Mouse (Mus musculus): ENCODE results near the gene Uhrf1bp1l. TPM values are rescaled to one million over a fixed set of nuclear protein-coding genes. Genes with fewer than 3 reads are reported as not detected.

Uhrf1bp1l gene
- polyA plus RNA-seq, 2 experiments = 24.0 to 28.8 TPM

DNA sequence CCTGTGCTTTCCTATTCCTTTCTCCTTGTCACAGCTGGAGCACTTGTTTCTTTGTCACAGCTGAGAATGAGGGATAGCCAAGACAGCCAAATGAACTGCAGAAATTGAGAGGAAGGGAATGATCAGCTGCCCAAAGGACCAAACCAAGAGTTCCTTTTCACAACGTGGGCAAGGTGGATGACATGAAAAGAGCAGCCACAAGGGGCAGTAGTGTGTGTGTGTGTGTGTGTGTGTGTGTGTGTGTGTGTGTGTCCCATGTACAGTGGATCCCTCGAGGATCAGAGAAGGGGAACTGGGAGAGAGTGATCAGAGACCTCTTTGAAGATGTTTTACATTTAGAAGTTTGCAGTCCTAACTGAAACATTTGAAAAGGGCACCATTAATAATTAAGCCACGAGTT is 92.7 kb downstream of the Uhrf1bp1l start:
- no peaks in the 10 kb centered on the region for H3K27me3 ChIP-seq (ENCODE audit: control insufficient read depth, insufficient read depth, low read length)
- no peak for ATAC-seq (ENCODE audit: low FRiP score, low read depth)
- no peak overlapping the region for H3K9ac ChIP-seq (ENCODE audit: low read depth, low read length, severe bottlenecking)
- H3K4me2 ChIP-seq (replicated peaks; ENCODE audit: low read depth, low read length, severe bottlenecking) = no peak overlapping the region
- no peaks in the 10 kb centered on the region for H3K9me3 ChIP-seq (ENCODE audit: control insufficient read depth, low read length)
- H3K36me3 ChIP-seq (ENCODE audit: control insufficient read depth, insufficient read depth, low read length) = no peaks in the 10 kb centered on the region
- no peak overlapping the region for H3K4me3 ChIP-seq (replicated peaks; ENCODE audit: low read length)
- WGBS = 37% methylated on average over 3 of the region's 3 CpGs
- DNase-seq (ENCODE audit: low spot score) = no peak
- no peaks in the 10 kb centered on the region for H3K4me1 ChIP-seq (ENCODE audit: control insufficient read depth, insufficient read depth, low read length)
- no peak overlapping the region for H3K27ac ChIP-seq (replicated peaks; ENCODE audit: low read depth, low read length)
- TF ChIP-seq POLR2A (IDR thresholded peaks at IDR 0.05; ENCODE audit: borderline replicate concordance, extremely low read depth, insufficient read depth, insufficient read length) = no peak

GRCm38 (mm10) chr10:89838834-89839233 is 94.0 kb downstream of the Uhrf1bp1l start:
- 79% methylated on average over 3 of the region's 3 CpGs for WGBS
- Histone ChIP-seq H3K4me3 (replicated peaks; ENCODE audit: low read length) (no peak overlapping the region), H3K4me1 (ENCODE audit: control insufficient read depth, insufficient read depth, low read length) (no peaks in the 10 kb centered on the region), H3K9ac (ENCODE audit: low read depth, low read length, severe bottlenecking) (no peak overlapping the region), H3K36me3 (ENCODE audit: control insufficient read depth, insufficient read depth, low read length) (no peaks in the 10 kb centered on the region), H3K9me3 (ENCODE audit: control insufficient read depth, low read length) (no peaks in the 10 kb centered on the region), H3K27ac (replicated peaks; ENCODE audit: low read depth, low read length) (no peak overlapping the region), H3K4me2 (replicated peaks; ENCODE audit: low read depth, low read length, severe bottlenecking) (no peak overlapping the region), H3K27me3 (ENCODE audit: control insufficient read depth, insufficient read depth, low read length) (no peaks in the 10 kb centered on the region)
- ATAC-seq (ENCODE audit: low FRiP score, low read depth) = no peak
- TF ChIP-seq POLR2A (IDR thresholded peaks at IDR 0.05; ENCODE audit: borderline replicate concordance, extremely low read depth, insufficient read depth, insufficient read length) = no peak
- no peak for DNase-seq (ENCODE audit: low spot score)

- Histone ChIP-seq H3K4me1 (ENCODE audit: control insufficient read depth, insufficient read depth, low read length) (peaks cover 6% of the 10 kb centered on the region; the same call in 1 of the 2 replicates), H3K27ac (replicated peaks; ENCODE audit: low read depth, low read length) (no peak overlapping the region), H3K4me3 (replicated peaks; ENCODE audit: low read length) (no peak overlapping the region), H3K9me3 (ENCODE audit: control insufficient read depth, low read length) (no peaks in the 10 kb centered on the region), H3K4me2 (replicated peaks; ENCODE audit: low read depth, low read length, severe bottlenecking) (no peak overlapping the region), H3K9ac (ENCODE audit: low read depth, low read length, severe bottlenecking) (no peak overlapping the region), H3K36me3 (ENCODE audit: control insufficient read depth, insufficient read depth, low read length) (no peaks in the 10 kb centered on the region), H3K27me3 (ENCODE audit: control insufficient read depth, insufficient read depth, low read length) (no peaks in the 10 kb centered on the region)
- no peak for TF ChIP-seq POLR2A (IDR thresholded peaks at IDR 0.05; ENCODE audit: borderline replicate concordance, extremely low read depth, insufficient read depth, insufficient read length)
- DNase-seq (ENCODE audit: low spot score) (no peak), ATAC-seq (ENCODE audit: low FRiP score, low read depth) (no peak)
- 92% methylated on average over 6 of the region's 6 CpGs for WGBS
Measured at GRCm38 (mm10) chr10:89850951-89851350, 106.2 kb downstream of the Uhrf1bp1l start.

DNA sequence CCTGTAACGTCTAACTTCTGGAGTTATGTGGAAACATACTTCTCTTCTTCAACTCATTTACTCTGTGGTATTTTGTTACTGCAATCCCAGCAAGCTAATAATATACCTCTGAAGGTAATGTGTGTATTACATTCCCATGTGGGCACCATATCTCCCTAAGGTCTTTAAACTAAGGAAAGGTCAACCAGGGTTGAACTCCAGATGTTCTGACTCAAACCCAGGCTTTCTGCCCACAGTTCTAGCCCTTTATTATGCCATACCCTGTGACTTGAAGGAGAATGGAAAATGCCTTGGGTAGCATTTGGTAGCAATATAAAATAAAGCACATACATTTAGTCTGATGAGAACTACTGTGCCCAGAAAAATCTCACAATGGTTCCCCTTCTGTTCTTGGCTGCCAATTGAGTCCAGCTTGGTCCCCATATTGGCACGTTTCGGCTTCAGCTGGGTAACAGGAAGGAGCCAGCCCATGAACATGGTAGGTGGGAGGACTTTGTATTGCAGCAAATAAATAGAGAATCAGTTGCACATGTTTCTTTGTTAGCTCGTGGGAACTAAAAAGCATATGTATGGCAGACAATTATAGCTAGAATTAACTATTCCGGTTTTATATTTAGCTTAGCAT is 110.6 kb downstream of the Uhrf1bp1l start:
- no peak for TF ChIP-seq POLR2A (IDR thresholded peaks at IDR 0.05; ENCODE audit: borderline replicate concordance, extremely low read depth, insufficient read depth, insufficient read length)
- 46% methylated on average over 5 of the region's 5 CpGs for WGBS
- Histone ChIP-seq H3K36me3 (ENCODE audit: control insufficient read depth, insufficient read depth, low read length) (no peaks in the 10 kb centered on the region), H3K4me2 (replicated peaks; ENCODE audit: low read depth, low read length, severe bottlenecking) (no peak overlapping the region), H3K27me3 (ENCODE audit: control insufficient read depth, insufficient read depth, low read length) (no peaks in the 10 kb centered on the region), H3K9me3 (ENCODE audit: control insufficient read depth, low read length) (no peaks in the 10 kb centered on the region), H3K4me1 (ENCODE audit: control insufficient read depth, insufficient read depth, low read length) (peaks cover 6% of the 10 kb centered on the region; the same call in 1 of the 2 replicates), H3K27ac (replicated peaks; ENCODE audit: low read depth, low read length) (no peak overlapping the region), H3K4me3 (replicated peaks; ENCODE audit: low read length) (no peak overlapping the region), H3K9ac (ENCODE audit: low read depth, low read length, severe bottlenecking) (no peak overlapping the region)
- peak; percentile 21 for DNase-seq (ENCODE audit: low spot score)
- ATAC-seq (ENCODE audit: low FRiP score, low read depth) = no peak; the same call in 1 of the 2 replicates

GRCm38 (mm10) chr10:89856286-89856685 is 111.5 kb downstream of the Uhrf1bp1l start:
- Histone ChIP-seq H3K27me3 (ENCODE audit: control insufficient read depth, insufficient read depth, low read length) (no peaks in the 10 kb centered on the region), H3K9ac (ENCODE audit: low read depth, low read length, severe bottlenecking) (no peak overlapping the region), H3K4me1 (ENCODE audit: control insufficient read depth, insufficient read depth, low read length) (peaks cover 6% of the 10 kb centered on the region; the same call in 1 of the 2 replicates), H3K27ac (replicated peaks; ENCODE audit: low read depth, low read length) (no peak overlapping the region), H3K4me2 (replicated peaks; ENCODE audit: low read depth, low read length, severe bottlenecking) (no peak overlapping the region), H3K36me3 (ENCODE audit: control insufficient read depth, insufficient read depth, low read length) (no peaks in the 10 kb centered on the region), H3K4me3 (replicated peaks; ENCODE audit: low read length) (no peak overlapping the region), H3K9me3 (ENCODE audit: control insufficient read depth, low read length) (no peaks in the 10 kb centered on the region)
- ATAC-seq (ENCODE audit: low FRiP score, low read depth) = no peak
- DNase-seq (ENCODE audit: low spot score) = no peak
- WGBS = 90% methylated on average over 7 of the region's 7 CpGs
- TF ChIP-seq POLR2A (IDR thresholded peaks at IDR 0.05; ENCODE audit: borderline replicate concordance, extremely low read depth, insufficient read depth, insufficient read length) = no peak
